Mouse (Mus musculus) large intestine, adult 2 months (tissue): ENCODE data around the gene Itga3. TPM values are rescaled to one million over a fixed set of nuclear protein-coding genes. Genes with fewer than 3 reads are reported as not detected.
"Not testable (repeated sequence)": the region's sequence is repeated elsewhere in the genome, so short reads cannot be mapped to it uniquely, and the experiment has no call there.

ENCODE experiments used
- DNase-seq: peaks from one replicate; pipeline ENCODE4 v3.0.0-alpha.2; 2012; ENCODE audit warnings: low read depth, low spot score
- WGBS: fragments of 180-500 bp; shearing (Covaris S2); methylation state at CpG from one replicate; pipeline ENCODE4 v1.1.7; 2018; 5-methylcytosine and 5-hydroxymethylcytosine counted together
- polyA plus RNA-seq: library from polyadenylated mRNA; depleted of rRNA; stranded (reverse); fragments of >200 nt; gene quantifications from 2 replicates; pipeline ENCODE4 v1.2.3, GENCODE M21; 2012

Gene Itga3
- polyA plus RNA-seq, 1 experiment = 59.9 TPM

- WGBS = 57% methylated on average over 14 of the region's 14 CpGs
- no peak for DNase-seq
Observed at GRCm38 (mm10) chr11:95038156-95038817, 38.3 kb downstream of the Itga3 start.

- WGBS = 73% methylated on average over 6 of the region's 6 CpGs
- DNase-seq = no peak
Observed at GRCm38 (mm10) chr11:95037306-95037705, 39.3 kb downstream of the Itga3 start.

GRCm38 (mm10) chr11:95036521-95036920 lies 40.1 kb downstream of the Itga3 start:
- 97% methylated on average over 5 of the region's 5 CpGs for WGBS
- no peak for DNase-seq

- 77% methylated on average over 10 of the region's 10 CpGs for WGBS
- DNase-seq = no peak
Observed at GRCm38 (mm10) chr11:95034902-95035301, 41.7 kb downstream of the Itga3 start.

- DNase-seq = no peak
- 69% methylated on average over 14 of the region's 14 CpGs for WGBS
Observed at GRCm38 (mm10) chr11:95033617-95034016, 43.0 kb downstream of the Itga3 start.

- 29% methylated on average over 6 of the region's 6 CpGs for WGBS
Observed at GRCm38 (mm10) chr11:95032945-95033344, 43.7 kb downstream of the Itga3 start.

GRCm38 (mm10) chr11:95027850-95028470 lies 48.6 kb downstream of the Itga3 start:
- DNase-seq = no peak
- WGBS = 76% methylated on average over 13 of the region's 13 CpGs

More at GRCm38 (mm10) chr11:95032945-95033344, 43.7 kb downstream of the Itga3 start:
- no peak for DNase-seq

- DNase-seq = no peak
- 88% methylated on average over 6 of the region's 6 CpGs for WGBS
Observed at GRCm38 (mm10) chr11:95026849-95027248, 49.8 kb downstream of the Itga3 start.

- WGBS = 65% methylated on average over 6 of the region's 6 CpGs
- DNase-seq = no peak
Observed at GRCm38 (mm10) chr11:95026090-95026542, 50.5 kb downstream of the Itga3 start.

- 81% methylated on average over 11 of the region's 11 CpGs for WGBS
- no peak for DNase-seq
Observed at GRCm38 (mm10) chr11:95025227-95026012, 51.2 kb downstream of the Itga3 start.

- 77% methylated on average over 29 of the region's 29 CpGs for WGBS
- DNase-seq = no peak
Observed at GRCm38 (mm10) chr11:95024439-95025184, 52.0 kb downstream of the Itga3 start.

GRCm38 (mm10) chr11:95023481-95023880 lies 53.1 kb downstream of the Itga3 start:
- no peak for DNase-seq
- WGBS = 90% methylated on average over 9 of the region's 9 CpGs

- 75% methylated on average over 10 of the region's 10 CpGs for WGBS
- DNase-seq = no peak
Observed at GRCm38 (mm10) chr11:95022237-95022992, 54.2 kb downstream of the Itga3 start.

- no peak for DNase-seq
- WGBS = 71% methylated on average over 3 of the region's 3 CpGs
Observed at GRCm38 (mm10) chr11:95015484-95015883, 61.1 kb downstream of the Itga3 start.

GRCm38 (mm10) chr11:95012487-95012886 lies 64.1 kb downstream of the Itga3 start:
- no peak for DNase-seq
- WGBS = 61% methylated on average over 3 of the region's 3 CpGs

GRCm38 (mm10) chr11:95012075-95012474 lies 64.5 kb downstream of the Itga3 start:
- WGBS = 55% methylated on average over 3 of the region's 3 CpGs
- no peak for DNase-seq

GRCm38 (mm10) chr11:95011416-95011815 lies 65.2 kb downstream of the Itga3 start:
- DNase-seq = no peak
- 32% methylated on average over 1 of the region's 1 CpGs for WGBS

GRCm38 (mm10) chr11:95010841-95011403 lies 65.7 kb downstream of the Itga3 start:
- WGBS = 59% methylated on average over 4 of the region's 4 CpGs
- not testable (repeated sequence) for DNase-seq
